Mouse (Mus musculus) spleen, adult 2 months (tissue): ENCODE results near the gene Eml4.

ENCODE experiments used
- CTCF ChIP-seq: fragments of 200-500 bp; IDR thresholded peaks from 2 replicates; pipeline ENCODE4 v1.5.1; 2011; ENCODE audit warnings: mild to moderate bottlenecking, inconsistent platforms; ENCODE audit not compliant: insufficient read depth, insufficient read length, insufficient replicate concordance; ENCODE audit errors: extremely low read depth
- POLR2A ChIP-seq: fragments of 200-500 bp; IDR thresholded peaks from 2 replicates; pipeline ENCODE4 v1.6.1; 2011; ENCODE audit warnings: low read depth, low read length, inconsistent platforms

DNA sequence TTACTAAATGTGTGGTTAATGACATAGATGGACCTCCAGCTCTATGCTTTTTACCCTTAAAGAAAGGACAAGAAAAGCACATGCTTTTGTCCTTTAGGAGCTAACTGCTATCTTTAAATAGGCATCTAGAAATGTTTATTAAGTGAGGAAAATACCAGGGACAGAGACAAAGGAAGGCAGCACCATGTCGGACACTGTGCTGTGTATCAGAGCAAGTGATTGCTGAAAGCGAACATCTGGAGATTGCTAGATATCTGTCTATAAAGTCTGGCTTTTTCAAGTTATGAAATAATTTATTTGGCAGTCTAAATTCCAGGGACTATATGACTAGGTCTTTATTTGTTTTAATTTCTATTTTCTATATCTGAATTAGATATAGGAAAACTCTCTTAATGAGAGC, 4.8 kb downstream of the Eml4 start:
- TF ChIP-seq CTCF (no peak), POLR2A (no peak)
